Mouse (Mus musculus) bone marrow, adult 2 months (tissue): ENCODE results near the gene Zfp988.
"Not testable (repeated sequence)": the region's sequence is repeated elsewhere in the genome, so short reads cannot be mapped to it uniquely, and the experiment has no call there.

ENCODE experiments used
- CTCF ChIP-seq: fragments of 200-500 bp; IDR thresholded peaks from 2 replicates; pipeline ENCODE4 v1.5.1; 2011; ENCODE audit warnings: low read length, control low read depth; ENCODE audit not compliant: control insufficient read depth, insufficient read depth
- POLR2A ChIP-seq: fragments of 200-500 bp; IDR thresholded peaks from 2 replicates; pipeline ENCODE4 v1.6.1; 2011; ENCODE audit warnings: low read depth, mild to moderate bottlenecking, control low read depth, low read length, borderline replicate concordance; ENCODE audit not compliant: control insufficient read depth

- TF ChIP-seq POLR2A, CTCF: not testable (repeated sequence)
Measured at GRCm38 (mm10) chr4:147357195-147357594, 51.7 kb downstream of the Zfp988 start.
